Mouse (Mus musculus) cortical plate, adult 2 months (tissue): ENCODE results near the gene Scn1b.

ENCODE experiments used
- CTCF ChIP-seq: fragments of 200-500 bp; IDR thresholded peaks from 2 replicates; pipeline ENCODE4 v1.5.1; 2011; ENCODE audit warnings: mild to moderate bottlenecking, control low read depth, low read length; ENCODE audit not compliant: insufficient read depth; ENCODE audit errors: extremely low read depth
- POLR2A ChIP-seq: fragments of 200-500 bp; IDR thresholded peaks from 2 replicates; pipeline ENCODE4 v1.6.1; 2011; ENCODE audit warnings: mild to moderate bottlenecking, low read length, control low read depth; ENCODE audit not compliant: insufficient read depth; ENCODE audit errors: extremely low read depth

GRCm38 (mm10) chr7:31087262-31087661 lies 39.5 kb downstream of the Scn1b start:
- TF ChIP-seq CTCF (no peak), POLR2A (no peak)
